Mouse (Mus musculus): ENCODE results near the gene Aif1.

The Aif1 gene

DNA sequence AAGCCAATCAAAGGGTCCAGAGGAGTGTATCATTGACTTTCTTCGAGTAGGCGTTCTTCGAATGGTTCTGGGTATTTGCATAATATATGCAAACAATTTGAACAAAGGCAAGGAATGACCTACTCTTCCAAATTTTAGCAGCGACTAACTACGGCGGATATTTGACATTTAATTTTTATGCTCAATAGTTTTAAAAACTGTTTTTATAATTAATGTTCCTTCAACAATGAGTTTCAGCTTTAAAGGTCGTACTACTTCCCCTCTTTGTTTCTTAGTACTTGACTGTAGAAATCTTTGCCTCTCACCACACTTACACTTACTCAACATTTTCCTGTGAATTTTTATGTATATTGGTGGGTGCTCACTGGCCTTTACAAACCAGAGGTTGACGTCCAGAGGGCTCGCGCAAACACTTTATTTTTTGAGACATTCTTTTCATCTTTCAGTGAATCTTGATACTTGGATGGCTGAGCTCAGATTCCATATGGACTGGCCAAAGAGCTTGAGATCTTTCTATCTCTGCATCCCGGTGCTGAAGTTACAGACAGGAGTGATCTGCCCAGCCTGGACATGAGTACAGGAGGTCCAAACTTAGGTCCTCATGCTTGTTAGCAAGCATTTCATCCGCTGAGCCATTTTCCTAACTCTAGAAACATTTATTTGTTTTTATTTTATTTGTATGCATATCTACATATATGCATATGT is 10.3 kb downstream of the Aif1 start:
- DNase-seq = no peak

DNA sequence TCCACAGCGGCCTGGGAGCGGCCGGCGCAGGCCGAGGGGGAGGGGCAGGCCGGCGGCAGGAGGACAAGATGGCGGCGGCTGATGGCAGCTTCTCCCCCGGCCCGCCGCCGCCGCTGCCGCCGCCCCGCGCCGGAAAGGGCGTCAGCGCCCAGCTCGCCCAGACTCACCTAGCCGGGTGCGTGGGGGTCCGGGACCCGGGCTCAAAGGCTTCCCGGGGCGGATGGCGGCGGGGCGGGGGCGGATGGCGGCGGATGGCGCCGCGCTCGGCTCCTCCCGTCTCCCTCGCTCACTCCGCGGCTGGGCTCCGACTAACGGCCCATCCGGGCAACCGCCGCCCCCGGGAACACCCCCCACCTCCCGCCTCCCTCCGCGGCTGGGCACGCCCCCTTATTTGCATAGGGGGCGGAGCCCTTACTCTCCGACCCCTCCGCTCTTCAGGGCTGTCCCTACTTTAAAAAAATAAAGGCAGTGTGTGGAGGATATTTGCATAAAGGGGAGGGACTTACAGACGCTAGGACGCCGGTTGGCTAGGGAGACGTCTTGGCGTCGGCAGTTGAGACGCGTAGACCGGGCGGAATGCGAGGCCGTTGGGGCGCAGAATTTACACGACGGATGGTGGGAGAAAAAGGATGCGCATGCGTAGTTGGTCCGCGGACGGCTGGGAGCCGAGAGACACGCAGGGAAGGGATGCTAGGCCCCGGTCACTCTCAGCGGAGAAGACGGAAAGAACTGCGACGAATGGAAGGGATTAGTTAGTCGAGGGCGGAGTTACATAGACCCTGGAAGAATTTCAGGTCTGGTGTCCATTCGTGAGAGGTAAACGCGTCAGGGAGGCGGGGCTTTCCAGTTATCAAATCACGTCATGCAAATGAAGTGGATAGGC is 11.1 kb downstream of the Aif1 start, which contains the start of gene Prrc2a:
Gene Prrc2a, minus strand, starts transcription at position 330 of the 883 bp plus-strand sequence.
- DNase-seq = peak; percentile 97 to 99

DNA sequence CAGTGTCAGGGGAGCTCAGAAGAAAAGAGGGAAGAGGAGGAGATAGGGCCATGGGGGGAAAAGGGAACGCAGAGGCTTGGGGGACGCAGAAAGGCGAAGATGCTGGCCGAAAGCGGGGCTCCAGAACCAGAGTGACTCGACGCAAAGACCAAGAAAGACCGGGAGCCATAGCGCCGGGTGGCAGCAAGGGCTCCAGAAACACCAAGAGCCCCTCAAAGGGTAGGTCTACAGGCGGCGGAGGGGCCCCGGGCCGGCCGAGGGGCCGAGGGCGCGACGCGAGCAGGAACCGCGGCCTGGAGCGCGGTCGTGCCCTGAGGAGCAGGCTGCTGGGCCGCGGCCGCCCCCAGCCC is 11.7 kb downstream of the Aif1 start:
- DNase-seq = peak in 1 of 2 experiments; percentile 47

DNA sequence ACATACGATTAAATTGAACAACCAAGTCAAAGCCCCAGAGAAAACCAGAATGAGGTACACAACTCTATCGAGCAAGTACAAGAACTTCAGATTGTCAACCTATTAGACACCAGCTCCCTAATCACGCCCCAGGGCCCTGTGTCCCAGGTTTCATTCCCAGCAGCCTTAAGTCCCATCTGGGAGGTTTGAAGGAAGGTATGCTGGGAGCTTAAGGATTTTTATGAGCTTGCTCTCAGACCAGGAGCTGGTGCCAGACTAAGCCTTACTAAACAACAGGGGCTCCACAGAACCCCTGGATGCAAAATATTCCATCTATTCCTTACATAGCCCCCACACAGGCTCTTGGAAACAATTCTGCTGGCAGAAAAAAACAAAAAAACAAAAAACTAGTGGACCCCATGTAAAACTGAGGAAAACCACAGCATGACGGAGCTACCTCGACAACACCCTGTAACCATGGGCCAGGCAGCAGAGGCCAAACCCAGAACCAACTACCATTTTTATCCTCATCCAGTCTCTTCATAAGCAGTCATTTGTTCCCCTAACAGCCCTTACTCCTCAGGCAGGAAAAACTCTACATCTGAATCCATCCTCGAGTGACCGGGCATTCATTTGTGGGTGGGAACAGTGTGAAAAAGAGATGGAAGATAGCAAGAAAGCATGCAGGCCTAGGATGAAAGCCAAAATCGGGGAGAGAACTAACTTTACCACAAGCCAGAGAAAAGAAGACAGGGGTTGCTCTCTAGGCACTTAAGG is 12.4 kb downstream of the Aif1 start:
- no peak for DNase-seq

DNA sequence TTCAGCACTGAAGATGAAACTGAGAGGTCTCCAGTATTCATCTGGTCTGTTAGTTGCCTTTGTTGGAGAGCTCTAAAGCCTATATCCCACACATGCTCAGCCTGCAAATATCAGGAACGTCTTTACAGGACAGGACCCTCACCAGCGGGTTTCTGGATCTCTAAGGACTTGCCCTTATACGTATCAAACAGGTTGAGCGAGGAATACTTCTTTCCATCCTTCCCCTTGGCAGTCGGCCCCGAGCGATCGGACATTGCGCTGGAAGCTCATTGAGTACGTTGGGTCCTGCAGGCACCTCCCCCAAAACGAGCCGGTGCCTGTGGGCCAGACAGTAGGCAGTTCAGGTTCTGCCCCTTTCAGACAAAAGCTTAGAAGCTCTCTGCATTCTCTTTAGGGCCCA is 13.1 kb downstream of the Aif1 start:
- DNase-seq = peak; percentile 54 to 63

DNA sequence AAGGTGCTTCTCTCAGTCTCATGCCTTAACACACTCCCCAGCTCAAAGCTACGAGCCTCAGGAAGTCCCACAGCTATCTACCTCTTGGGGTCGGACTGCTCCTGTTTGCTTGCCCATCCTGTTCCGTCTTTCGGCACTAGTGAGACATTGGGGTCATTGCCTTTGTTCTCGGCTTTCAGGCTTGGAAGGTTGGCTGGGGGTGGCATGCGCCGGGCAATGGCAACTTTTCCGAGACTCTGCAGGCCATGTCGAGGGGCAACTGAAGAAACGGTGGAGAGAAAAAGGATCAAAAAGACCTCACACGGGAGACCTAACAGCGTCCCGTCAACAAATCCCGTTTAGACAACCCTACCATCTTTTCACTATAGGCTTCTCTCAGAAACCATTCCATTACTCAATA is 13.7 kb downstream of the Aif1 start:
- DNase-seq = peak in 1 of 2 experiments; percentile 17

DNA sequence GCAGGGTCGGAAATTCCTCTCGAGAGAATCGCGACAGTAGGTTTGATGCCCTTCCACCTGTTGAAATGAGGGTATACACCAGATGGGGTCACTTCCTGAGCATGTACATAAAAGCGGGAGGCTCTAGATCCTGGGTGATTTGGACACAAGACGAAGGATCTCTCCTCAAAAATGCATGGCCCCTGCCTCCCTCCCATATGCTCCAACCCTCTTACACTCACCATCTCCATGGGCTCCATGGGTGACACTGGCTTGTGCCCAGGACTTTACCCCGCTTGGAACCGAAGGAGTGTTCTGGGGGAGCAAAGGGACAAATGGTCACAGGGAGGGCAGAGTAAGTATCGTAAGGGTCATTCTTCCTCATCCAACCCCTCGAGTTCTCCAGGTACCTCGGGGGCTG is 14.4 kb downstream of the Aif1 start:
- DNase-seq = peak in 1 of 2 experiments; percentile 24

DNA sequence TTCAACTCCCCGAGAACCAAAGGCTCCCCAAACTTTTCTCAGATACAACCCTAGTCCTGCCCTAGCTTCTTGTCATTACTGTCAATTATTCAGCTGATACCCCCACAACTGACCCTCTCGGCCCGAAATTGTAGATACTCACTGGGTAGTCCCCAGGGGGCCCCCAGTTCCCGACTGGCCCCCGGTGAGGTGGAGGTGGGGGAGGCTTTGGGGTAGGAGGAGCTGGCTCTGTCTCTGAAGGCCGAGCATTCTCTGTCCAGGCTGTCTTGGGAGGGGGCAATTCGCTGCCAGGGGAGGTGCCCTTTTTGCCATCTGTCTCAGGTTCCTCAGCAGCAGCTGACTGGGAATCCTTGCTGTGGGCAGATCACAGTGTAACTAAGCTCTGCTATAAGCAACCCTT is 16.2 kb downstream of the Aif1 start:
- peak in 1 of 2 experiments; percentile 20 for DNase-seq

DNA sequence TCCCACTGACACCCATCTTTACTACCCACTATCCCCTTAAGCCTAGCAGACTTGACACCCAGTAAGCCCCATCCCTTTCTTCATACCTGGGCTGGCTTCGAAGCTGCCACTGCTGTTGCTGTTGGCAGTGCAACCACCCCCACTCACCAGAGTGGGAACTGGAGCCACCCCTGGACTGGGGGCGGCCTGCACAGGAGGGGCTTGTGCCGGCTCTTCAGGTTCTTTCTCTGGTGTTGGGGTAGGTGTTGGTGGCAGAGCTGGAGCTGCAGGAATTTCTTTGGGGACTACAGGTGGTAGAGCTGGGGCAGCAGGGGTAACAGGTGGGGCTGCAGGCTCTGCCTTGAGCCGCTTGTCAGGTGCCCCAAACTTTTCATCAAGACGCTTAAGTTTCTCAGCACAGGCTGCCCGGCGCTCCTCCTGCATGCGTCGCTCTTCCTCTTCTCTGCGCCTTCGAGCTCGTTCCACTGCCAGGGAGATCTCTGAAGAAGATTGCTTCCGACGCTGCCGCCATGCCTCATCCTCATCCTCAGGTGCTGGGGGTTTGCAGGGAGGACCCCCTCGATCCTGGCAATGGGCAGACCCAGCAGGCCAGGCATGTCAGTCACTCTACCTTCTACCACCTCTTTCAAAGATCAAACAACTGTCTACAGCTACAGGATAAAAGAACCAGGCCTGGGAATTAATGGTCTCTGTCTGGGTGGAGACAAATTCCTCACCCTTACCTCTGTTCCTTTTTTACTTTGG is 16.8 kb downstream of the Aif1 start:
- peak in 1 of 2 experiments; percentile 17 for DNase-seq

DNA sequence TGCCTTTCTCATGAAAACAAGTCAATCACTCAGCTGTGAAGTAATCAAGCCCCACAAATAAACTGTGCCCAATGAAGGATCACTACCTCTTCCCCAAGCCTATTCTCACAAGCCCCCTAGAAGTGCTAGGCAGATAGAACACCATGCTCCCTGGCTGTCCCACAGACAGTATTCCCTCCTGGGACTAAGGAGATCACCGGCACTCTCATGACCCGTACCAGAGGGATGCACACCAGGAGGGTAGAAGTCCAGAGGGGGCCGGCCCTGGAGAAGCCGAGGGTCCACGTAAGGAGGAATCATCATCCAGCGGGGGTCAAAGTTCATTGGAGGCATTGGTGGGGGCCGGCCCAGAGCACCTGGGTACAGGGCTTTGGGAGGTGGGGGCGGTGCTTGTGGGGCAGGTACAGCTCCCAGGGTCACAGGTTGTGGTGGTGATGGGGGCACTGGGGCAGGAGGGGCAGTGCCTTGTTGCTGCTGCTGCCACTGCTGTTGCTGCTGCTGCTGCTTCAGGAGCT is 18.1 kb downstream of the Aif1 start:
- DNase-seq = peak in 1 of 2 experiments; percentile 24

DNA sequence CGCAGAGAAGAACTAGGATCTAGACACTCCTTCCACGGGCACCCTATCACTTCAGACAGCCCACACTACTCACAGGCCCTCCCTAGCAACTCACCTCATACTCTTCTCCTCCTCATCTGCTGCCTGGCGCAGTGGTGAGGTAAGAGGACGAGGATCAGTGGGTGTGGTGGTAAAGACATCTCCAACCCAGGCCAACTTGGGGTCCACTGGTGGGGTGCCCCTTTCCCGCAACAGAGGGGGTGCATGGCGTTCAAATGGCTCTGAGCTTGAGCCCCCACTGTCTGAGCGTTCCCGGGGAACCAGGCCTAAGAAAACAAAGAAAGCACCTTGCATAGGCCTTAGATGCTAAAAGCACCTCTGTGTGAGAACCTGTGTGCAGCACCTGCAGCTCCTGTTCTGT is 18.6 kb downstream of the Aif1 start:
- DNase-seq = no peak

DNA sequence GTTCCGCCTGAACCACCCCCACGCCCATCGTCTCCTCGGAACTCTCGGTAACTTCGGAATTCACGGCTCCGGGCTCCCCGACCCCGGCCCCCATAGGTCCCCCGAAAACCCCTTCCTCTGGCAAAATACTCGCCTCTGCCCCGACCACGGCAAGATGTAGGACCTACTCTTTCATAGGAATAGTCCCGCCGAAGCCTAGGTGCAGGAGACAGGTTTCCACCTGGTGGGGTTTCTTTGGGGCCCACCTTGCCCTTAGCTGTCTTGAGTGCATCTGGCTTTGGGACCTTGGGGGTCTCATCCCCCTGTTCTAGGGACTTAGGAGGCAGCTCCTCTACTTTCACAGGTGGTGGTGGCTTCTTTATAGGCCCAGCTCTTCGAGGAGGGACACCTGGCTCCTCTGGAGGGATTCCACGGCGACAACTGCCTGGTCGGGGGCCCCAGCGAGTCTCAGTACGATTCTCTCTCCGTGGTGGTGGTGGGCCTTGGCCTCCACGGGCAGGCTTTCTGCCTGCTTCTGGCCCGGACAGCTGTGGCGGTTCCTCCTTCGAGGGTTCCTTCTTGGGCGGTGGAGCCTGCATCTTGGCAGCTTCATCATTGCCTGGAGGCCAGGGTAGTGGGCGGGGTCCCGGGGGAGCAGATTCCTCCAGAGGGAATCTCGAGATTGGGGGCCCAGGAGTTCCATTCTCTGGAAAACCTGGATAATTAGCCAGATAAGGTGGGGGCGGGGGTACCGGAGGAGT is 19.2 kb downstream of the Aif1 start:
- peak in 1 of 2 experiments; percentile 28 for DNase-seq

DNA sequence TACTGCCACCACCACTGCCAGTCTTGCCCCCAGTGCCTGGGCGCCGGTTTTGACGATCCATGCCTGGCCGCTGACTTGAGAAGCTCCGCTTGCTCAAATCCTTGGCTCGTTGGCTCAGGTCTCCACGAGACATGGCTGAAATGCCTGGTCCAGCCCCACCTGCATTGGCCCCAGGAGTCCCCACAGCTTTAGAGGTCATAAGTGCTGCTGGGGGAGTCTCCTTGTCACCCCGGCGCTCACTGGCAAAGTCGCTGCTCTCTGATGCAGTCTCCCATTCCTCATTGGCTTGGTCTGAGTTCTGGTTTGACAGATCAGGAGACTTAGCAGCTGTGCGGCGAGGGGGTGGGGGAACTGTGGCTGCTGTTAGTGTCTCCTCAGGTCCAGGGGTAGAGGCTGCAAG is 20.4 kb downstream of the Aif1 start:
- peak in 1 of 2 experiments; percentile 28 for DNase-seq

DNA sequence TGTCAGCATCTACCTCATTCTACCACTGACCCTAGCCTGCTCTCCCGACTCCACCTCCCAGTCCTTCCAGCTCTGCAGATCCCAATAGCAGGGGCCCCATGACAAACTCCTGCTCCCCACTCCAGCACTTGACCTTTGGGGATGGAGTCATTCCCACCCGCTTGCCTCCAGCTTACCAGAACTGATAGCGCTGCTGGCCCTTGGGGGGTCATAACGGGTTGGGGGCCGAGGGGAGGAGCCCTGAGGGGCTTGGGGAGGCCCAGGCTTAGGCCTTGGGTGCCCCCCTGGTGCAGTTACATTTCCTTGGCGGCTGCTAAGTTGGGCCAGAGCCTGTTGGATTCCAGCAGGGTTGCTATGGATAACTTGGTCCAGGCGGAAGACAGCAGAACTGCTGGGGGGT is 21.3 kb downstream of the Aif1 start:
- peak in 1 of 2 experiments; percentile 23 for DNase-seq

DNA sequence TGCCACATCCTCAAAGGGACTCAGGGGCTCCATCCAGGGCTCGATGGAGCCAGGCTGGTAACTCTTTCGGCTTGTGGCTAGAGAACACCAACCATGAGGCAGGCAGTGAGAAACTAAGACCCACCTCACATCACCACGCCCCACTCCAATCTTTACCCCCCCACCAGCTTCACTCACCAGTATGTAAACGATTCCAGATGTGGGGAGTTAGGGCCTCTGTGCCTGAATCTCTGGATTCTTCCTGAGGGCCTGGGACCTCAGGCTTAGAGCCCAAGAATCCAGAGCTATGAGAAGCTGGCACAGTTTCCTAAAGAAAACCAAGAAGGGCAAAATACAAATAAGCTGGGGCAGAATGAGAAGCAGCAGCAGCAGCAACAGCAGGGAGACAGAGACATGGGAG is 21.9 kb downstream of the Aif1 start:
- DNase-seq = no peak

DNA sequence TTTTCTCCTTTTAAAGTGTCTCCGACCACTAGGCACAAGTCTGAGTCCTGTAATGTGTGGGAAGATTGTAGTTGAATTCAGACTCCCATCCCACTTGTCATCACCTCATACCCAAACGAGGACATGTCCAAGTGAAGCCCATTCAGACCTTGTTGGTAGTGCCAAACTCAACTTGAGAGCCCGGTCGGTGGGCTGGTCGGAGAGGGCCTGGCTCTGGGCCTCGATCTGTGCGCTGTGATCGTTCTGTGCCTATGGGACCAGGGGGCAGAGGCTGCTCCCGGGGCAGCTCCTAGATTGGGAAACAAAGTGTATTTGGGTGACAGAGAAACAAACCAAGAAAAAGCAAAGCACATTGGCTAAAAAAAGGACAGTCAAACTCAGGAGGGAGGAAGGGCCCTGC is 22.8 kb downstream of the Aif1 start:
- no peak for DNase-seq

DNA sequence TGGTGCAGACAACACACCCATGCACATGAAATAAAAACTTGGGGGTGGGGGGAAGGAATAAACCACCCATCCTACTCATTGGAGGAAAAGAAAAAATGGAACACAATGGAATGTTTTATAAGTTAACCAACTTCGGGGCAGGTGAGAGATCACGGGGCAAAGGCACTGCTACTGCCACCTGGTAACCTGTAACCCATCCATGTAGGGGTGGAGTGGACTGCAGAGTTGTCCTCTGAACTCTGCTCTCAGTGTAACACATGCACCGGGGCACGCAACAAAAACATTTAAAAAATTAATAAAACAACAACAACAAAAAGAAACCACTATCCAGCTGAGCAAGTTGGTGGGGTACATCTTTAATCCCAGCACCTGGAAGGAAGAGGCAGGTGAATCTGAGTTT is 23.7 kb downstream of the Aif1 start:
- DNase-seq = no peak

DNA sequence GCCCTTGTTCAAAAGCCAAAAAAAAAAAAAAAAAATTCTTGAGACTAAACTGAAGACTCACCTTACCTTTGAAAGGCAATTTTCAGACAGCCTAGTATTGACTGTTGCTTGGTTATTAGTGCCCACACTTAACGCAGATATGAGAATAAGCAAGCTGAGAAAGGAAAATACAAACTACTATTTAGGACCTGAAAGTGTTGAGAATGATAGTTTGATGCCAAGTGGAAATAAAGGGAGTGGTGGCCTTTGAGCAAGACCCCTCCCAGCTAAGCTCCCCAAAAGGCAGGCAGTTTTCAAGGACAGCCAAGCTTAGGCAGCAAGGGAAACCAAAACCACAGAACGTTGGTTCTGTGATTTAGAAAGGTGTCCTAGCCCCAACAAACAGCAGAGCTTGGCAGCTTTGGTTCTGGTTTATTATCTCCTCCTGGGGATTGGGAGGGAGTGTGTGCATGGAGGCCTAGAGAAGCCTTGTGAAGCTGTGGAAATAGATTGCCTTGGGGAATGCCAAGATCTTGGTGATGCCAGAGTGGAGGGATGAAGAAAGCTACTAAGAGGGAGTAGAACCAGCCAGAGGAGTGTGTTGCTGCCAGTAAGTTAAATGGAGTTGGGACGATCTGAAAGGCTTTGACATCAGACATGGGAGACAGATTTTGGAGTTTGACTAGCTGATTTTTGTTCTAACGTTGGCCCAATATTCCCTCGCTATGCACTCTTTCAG is 27.8 kb downstream of the Aif1 start:
- DNase-seq = no peak

DNA sequence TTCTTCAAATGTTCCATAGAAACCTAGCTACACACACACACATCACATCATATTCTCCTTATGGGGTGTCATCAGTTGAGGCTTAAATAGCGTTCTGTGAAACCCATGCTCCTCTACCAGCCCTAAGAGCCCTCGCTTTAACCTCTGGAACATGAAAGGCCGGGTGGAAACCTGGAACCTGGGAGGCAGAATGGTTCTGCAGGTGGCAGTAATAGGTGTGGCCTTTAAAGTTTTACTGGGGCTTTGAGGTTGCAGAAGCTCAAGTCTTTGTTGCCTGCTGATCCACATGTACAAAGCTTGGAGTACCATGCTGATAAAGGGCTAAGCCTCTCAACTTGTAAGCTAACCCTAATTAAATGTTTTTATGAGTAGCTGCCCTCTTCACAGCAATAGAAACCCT is 28.5 kb downstream of the Aif1 start:
- DNase-seq = no peak

DNA sequence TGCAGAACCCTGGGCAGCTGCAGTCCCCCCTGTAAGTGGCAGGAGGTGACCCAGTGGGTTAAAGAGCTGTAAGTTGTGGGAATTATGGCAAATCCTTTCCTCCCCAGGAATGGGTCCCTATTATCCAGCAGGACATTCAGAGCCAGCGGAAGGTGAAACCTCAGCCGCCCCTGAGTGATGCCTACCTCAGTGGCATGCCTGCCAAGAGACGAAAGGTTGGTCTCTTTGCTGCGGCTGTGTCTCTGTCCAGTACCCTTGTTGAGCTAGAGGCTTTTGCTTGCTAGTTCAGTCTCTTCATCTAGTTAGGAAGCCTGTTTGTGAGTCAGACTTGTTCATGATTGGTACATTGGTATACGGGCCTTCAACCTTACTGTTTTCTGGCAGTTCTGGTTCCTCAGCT is 29.7 kb downstream of the Aif1 start:
- DNase-seq = no peak

DNA sequence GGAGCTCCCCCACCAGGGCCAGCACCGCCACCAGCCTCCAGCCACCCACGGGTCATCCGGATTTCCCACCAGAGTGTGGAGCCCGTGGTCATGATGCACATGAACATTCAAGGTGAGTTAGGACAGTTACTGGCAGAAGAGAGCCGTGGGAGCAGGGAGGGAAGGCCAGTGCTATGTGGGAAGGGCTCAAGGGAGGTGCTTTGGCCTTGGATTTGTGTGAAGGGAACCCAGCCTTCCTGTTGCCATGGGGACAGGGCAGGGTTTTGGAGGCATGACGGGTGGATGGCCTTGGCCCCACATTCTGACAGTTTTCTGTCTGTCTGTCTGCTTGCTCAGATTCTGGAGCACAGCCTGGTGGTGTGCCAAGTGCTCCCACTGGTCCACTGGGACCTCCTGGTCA is 33.9 kb downstream of the Aif1 start:
- DNase-seq = no peak

Data from lung, postnatal 4 days (tissue).